Comparison of ENCODE assay signal across 18 mouse cellular contexts in the genomic region with DNA sequence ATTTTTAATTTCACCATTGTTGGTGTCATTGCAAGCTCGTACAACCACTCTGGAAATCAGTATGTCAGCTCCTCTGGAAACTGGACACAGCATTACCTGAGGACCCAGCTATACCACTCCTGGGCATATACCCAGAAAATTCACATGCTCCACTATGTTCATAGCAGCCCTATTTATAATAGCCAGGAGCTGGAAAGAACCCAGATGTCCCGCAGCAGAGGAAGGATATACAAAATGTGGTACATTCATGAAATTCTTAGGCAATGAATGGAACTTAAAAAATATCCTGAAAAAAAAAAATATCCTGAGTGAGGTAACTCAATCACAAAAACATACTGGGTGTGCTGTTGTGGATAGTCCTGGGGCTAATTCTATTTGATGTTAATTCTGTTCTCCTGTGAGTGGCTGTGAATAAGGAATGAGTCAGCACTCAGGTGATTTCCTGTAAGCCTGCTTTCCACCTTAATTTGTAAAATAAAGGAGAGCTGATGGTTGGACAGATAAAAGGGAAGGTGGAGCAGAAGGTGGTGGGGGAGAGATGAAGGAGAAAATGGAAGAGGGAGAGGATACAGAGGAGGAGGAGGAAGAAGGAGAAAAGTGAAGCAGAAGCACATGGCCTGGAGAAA.
"Had no signal": no experiment of that assay in that cellular context is flagged by ENCODE, and none has a peak within 500 bp of the region (broad histone marks: within the 10 kb centered on the region; RNA-seq: fewer than 3 reads in every experiment).

No protein-coding gene starts in this region.

- H3K36me3 ChIP-seq: lung, embryonic 15.5 days; midbrain, embryonic 10.5 days; midbrain, embryonic 12.5 days; neural tube, embryonic 13.5 days; neural tube, embryonic 15.5 days had no signal

- DNase-seq: lung, adult 2 months; lung, postnatal 14 days; lung, postnatal 36 days; midbrain, embryonic 14.5 days; retina, postnatal 1 day; right cerebral cortex, adult 18-20 months; right cerebral cortex, postnatal 25 days; right cerebral cortex, postnatal 4 days; spleen, adult 18-20 months; thymus, adult 18-20 months; thymus, postnatal 14 days; thymus, postnatal 36 days had no signal

- H3K9me3 ChIP-seq: lung, embryonic 15.5 days; midbrain, embryonic 10.5 days; midbrain, embryonic 12.5 days; neural tube, embryonic 13.5 days; neural tube, embryonic 15.5 days had no signal

- H3K4me1 ChIP-seq: lung, embryonic 15.5 days; midbrain, embryonic 10.5 days; midbrain, embryonic 12.5 days; neural tube, embryonic 13.5 days; neural tube, embryonic 15.5 days had no signal

- H3K27ac ChIP-seq: lung, embryonic 15.5 days; midbrain, embryonic 10.5 days; midbrain, embryonic 12.5 days; neural tube, embryonic 13.5 days; neural tube, embryonic 15.5 days had no signal

- H3K4me3 ChIP-seq: lung, embryonic 15.5 days; midbrain, embryonic 10.5 days; midbrain, embryonic 12.5 days; myocyte; neural tube, embryonic 13.5 days; neural tube, embryonic 15.5 days had no signal

- H3K9ac ChIP-seq: lung, embryonic 15.5 days; midbrain, embryonic 12.5 days; neural tube, embryonic 13.5 days; neural tube, embryonic 15.5 days had no signal

- H3K27me3 ChIP-seq: lung, embryonic 15.5 days; midbrain, embryonic 12.5 days; neural tube, embryonic 13.5 days; neural tube, embryonic 15.5 days had no signal
